Mouse (Mus musculus) limb, embryonic 15.5 days (tissue): ENCODE results near the gene Thsd1. TPM values are rescaled to one million over a fixed set of nuclear protein-coding genes. Genes with fewer than 3 reads are reported as not detected.

Experiments
- ATAC-seq: fragments of 200-750 bp; cut with Nextera tagmentation; 2 replicates; pipeline ENCODE4 v1.8.0; 2017; ENCODE audit warnings: low read depth, moderate TSS enrichment; ENCODE audit not compliant: insufficient number of reproducible peaks, low FRiP score, low TSS enrichment
- H3K27ac ChIP-seq: fragments of 300-500 bp; sonication (generic); 2 replicates; pipeline ENCODE4 v1.5.1; 2015; ENCODE audit warnings: moderate library complexity, mild to moderate bottlenecking, inconsistent platforms
- H3K27me3 ChIP-seq: fragments of 300-500 bp; sonication (generic); 2 replicates; pipeline ENCODE4 v1.6.1; 2015; ENCODE audit warnings: inconsistent platforms
- H3K36me3 ChIP-seq: fragments of 300-500 bp; sonication (generic); 2 replicates; pipeline ENCODE4 v1.6.1; 2015; ENCODE audit warnings: inconsistent platforms
- H3K4me1 ChIP-seq: fragments of 300-500 bp; sonication (generic); 2 replicates; pipeline ENCODE4 v1.6.1; 2015; ENCODE audit warnings: inconsistent platforms
- H3K4me2 ChIP-seq: fragments of 300-500 bp; sonication (generic); 2 replicates; pipeline ENCODE4 v1.6.1; 2015; ENCODE audit warnings: mild to moderate bottlenecking, inconsistent platforms
- H3K4me3 ChIP-seq: fragments of 300-500 bp; sonication (generic); 2 replicates; pipeline ENCODE4 v1.5.1; 2015; ENCODE audit warnings: mild to moderate bottlenecking, inconsistent platforms
- H3K9ac ChIP-seq: fragments of 300-500 bp; sonication (generic); 2 replicates; pipeline ENCODE4 v1.6.1; 2015; ENCODE audit warnings: inconsistent platforms
- H3K9me3 ChIP-seq: fragments of 300-500 bp; sonication (generic); 2 replicates; pipeline ENCODE4 v1.6.1; 2016; ENCODE audit warnings: inconsistent platforms
- WGBS: fragments of 180-500 bp; shearing (Covaris S2); methylation state at CpG from one replicate; pipeline ENCODE4 v1.1.7; 2015; 5-methylcytosine and 5-hydroxymethylcytosine counted together
- polyA plus RNA-seq: library from polyadenylated mRNA; unstranded; fragments of >200 nt; fragmentation: Nextera tagmentation; extraction: Ambion mirVana; gene quantifications from 2 replicates; pipeline ENCODE4 v1.2.1, GENCODE M21; 2015

Gene Thsd1
- polyA plus RNA-seq, 1 experiment from 2014 or later, result 16.1 TPM

DNA sequence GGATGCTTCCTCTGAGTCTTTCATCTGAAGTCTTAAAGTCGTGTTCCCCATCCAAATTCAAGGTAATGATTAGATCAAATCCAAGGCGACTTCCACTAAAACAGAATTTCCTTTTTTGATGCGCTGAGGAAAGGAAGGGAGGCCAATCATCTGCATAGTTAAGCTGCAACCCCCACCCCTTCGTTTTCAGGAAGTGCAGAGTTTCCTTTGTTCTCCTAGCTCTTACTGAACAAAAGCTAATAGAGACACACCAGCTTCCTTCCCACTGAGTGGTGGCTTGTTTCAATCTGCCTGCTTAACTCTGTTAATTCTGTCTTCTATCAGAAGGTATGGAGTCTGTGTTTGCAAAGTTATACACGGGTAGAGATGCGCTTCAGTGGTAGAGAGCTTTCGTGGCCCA, 1.5 kb downstream of the Thsd1 start:
- WGBS, result 46% methylated on average over 7 of the region's 7 CpGs
- Histone ChIP-seq H3K4me2 (no peak overlapping the region), H3K4me1 (0 out of 2 replicates have a peak, but pooled peaks cover 8% of the 10 kb centered on the region), H3K27me3 (no peaks in the 10 kb centered on the region), H3K36me3 (no peaks in the 10 kb centered on the region), H3K4me3 (peak overlapping the region; percentile 52; the same call in 1 of the 2 replicates), H3K9ac (no peak overlapping the region), H3K9me3 (no peaks in the 10 kb centered on the region), H3K27ac (no peak overlapping the region)
- ATAC-seq, result no peak

DNA sequence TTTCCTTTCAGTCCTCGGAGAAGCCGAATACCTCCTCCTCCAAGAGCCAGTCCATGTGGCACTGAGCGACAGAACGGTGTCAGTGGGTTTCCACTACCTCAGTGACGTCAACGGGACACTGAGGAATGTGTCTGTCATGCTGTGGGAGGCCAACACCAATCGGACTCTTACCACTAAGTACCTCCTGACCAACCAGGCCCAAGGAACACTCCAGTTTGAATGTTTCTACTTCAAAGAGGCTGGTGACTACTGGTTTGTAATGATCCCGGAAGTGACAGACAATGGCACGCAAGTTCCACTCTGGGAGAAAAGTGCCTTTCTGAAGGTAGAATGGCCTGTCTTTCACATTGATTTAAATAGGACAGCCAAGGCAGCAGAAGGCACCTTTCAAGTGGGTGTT, 15.9 kb downstream of the Thsd1 start:
- H3K36me3 ChIP-seq, result 0 out of 2 replicates have a peak, but pooled peaks cover 3% of the 10 kb centered on the region
- H3K4me1 ChIP-seq, result no peaks in the 10 kb centered on the region
- no peaks in the 10 kb centered on the region for H3K27me3 ChIP-seq
- no peak for ATAC-seq
- H3K9ac ChIP-seq, result no peak overlapping the region
- WGBS, result 90% methylated on average over 9 of the region's 9 CpGs
- no peak overlapping the region for H3K4me2 ChIP-seq
- H3K27ac ChIP-seq, result no peak overlapping the region
- H3K9me3 ChIP-seq, result no peaks in the 10 kb centered on the region
- no peak overlapping the region for H3K4me3 ChIP-seq

DNA sequence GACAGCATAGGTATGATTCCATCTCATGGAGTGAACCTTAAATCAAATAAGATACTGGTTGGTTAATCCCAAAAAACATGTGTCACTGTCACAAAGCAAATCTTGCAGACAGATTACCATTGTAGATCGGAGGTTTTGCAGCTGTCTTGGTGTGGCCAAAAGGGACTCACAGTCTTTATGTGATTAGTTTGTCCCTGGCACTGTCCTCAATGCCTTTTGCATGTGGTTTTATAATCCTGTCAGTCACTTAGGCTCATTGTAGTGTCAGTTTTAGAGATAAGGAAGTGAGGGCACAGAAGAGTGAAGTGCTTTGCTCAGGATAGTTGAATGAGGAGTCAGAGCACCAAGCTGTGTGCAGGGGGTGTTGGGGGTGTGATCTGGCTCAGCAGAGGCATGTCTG, 18.6 kb downstream of the Thsd1 start:
- Histone ChIP-seq H3K36me3 (0 out of 2 replicates have a peak, but pooled peaks cover 3% of the 10 kb centered on the region), H3K27me3 (no peaks in the 10 kb centered on the region), H3K4me1 (no peaks in the 10 kb centered on the region), H3K9ac (no peak overlapping the region), H3K4me3 (no peak overlapping the region), H3K27ac (no peak overlapping the region), H3K9me3 (no peaks in the 10 kb centered on the region), H3K4me2 (no peak overlapping the region)
- 72% methylated on average over 1 of the region's 1 CpGs for WGBS
- ATAC-seq, result no peak

DNA sequence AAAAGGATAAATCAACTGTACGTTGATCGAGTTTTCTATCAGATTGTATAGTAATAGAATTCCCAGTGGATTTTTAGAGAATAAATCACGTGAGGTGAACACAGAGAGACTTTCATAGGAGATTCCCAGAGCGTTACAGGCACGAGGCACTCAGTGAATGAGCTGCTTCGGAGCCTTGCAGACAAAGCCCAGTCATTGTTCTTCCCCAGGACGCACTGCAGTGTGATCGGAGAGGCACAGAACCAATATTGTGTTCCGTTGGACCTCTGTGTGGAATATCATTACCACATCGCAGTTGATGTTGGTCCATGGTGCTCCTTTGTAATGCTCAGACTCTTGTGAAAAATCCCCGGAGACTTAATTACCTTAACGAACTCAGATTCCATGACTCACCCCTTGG, 20.8 kb downstream of the Thsd1 start:
- H3K4me2 ChIP-seq, result no peak overlapping the region
- ATAC-seq, result no peak
- H3K4me1 ChIP-seq, result no peaks in the 10 kb centered on the region
- H3K9me3 ChIP-seq, result no peaks in the 10 kb centered on the region
- no peak overlapping the region for H3K4me3 ChIP-seq
- 76% methylated on average over 12 of the region's 12 CpGs for WGBS
- no peak overlapping the region for H3K9ac ChIP-seq
- H3K27ac ChIP-seq, result no peak overlapping the region
- 0 out of 2 replicates have a peak, but pooled peaks cover 3% of the 10 kb centered on the region for H3K36me3 ChIP-seq
- no peaks in the 10 kb centered on the region for H3K27me3 ChIP-seq

DNA sequence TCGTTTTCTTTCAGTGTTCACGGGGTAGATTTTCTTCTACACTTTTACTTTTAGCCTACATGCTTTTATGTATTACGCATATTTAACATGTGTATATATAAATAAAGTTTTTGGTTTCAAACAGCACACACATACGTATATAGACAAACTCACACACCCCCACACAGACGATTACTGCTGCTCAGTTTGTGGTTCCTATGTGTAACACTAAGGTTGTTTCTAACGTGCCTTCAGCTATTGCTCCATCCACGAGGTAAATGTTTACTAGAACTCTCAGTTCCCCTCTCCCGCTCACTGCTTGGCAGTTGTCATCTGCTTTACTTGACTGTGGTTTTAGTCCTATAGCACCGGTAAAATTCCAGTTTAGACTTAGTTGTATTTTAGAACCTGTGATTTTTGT, 22.0 kb downstream of the Thsd1 start:
- no peaks in the 10 kb centered on the region for H3K4me1 ChIP-seq
- no peak overlapping the region for H3K4me2 ChIP-seq
- H3K27ac ChIP-seq, result no peak overlapping the region
- WGBS, result 77% methylated on average over 9 of the region's 9 CpGs
- no peaks in the 10 kb centered on the region for H3K36me3 ChIP-seq
- H3K9me3 ChIP-seq, result no peaks in the 10 kb centered on the region
- no peak overlapping the region for H3K4me3 ChIP-seq
- no peak for ATAC-seq
- H3K27me3 ChIP-seq, result no peaks in the 10 kb centered on the region
- H3K9ac ChIP-seq, result no peak overlapping the region

DNA sequence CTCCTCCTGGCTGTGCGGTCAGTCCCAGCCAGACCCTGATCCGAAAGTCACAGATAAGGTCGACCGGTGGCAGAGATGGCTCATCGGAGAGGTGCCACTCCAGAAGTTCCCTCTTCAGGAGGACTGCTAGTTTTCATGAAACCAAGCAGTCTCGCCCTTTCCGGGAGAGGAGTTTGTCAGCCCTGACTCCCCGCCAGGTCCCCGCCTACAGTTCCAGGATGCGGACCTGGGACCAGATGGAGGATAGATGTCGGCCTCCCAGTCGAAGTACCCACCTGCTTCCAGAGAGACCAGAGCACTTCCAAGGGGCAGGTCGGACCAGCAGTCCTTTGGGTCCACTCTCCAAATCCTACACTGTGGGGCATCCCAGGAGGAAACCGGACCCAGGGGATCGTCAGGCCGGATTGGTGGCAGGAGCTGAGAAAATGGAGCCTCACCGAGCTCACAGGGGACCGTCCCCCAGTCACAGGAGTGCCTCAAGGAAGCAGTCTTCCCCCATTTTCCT, 31.9 kb downstream of the Thsd1 start:
- no peak for ATAC-seq
- WGBS, result 87% methylated on average over 18 of the region's 18 CpGs

DNA sequence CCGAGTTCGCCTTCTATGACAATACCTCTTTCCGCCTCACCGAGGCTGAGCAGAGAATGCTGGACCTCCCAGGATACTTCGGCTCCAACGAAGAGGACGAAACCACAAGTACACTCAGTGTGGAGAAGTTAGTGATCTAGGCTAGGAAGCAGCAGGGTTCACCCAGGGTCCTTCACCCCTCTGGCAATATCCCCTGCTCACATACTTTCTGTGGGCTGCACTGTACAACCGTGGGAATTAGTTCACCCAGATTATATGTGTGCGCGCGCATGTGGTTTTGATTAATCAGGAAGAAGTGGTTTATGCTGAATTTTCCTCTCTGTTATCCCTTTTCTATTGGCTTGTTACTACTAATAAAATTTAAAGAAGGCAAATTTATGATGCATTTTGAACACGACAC, 32.4 kb downstream of the Thsd1 start:
- Histone ChIP-seq H3K9ac (no peak overlapping the region), H3K4me2 (no peak overlapping the region), H3K27me3 (no peaks in the 10 kb centered on the region), H3K9me3 (no peaks in the 10 kb centered on the region), H3K36me3 (peaks cover 7% of the 10 kb centered on the region; the same call in 1 of the 2 replicates), H3K27ac (no peak overlapping the region), H3K4me3 (no peak overlapping the region), H3K4me1 (0 out of 2 replicates have a peak, but pooled peaks cover 4% of the 10 kb centered on the region)
- 0 out of 2 replicates have a peak, but pooled peaks have one; percentile 41 for ATAC-seq
- 62% methylated on average over 12 of the region's 12 CpGs for WGBS

More for the DNA sequence above, 31.9 kb downstream of the Thsd1 start:
- Histone ChIP-seq H3K4me3 (no peak overlapping the region), H3K9ac (no peak overlapping the region), H3K27me3 (no peaks in the 10 kb centered on the region), H3K9me3 (no peaks in the 10 kb centered on the region), H3K4me1 (0 out of 2 replicates have a peak, but pooled peaks cover 2% of the 10 kb centered on the region), H3K36me3 (peaks cover 7% of the 10 kb centered on the region; the same call in 1 of the 2 replicates), H3K27ac (no peak overlapping the region), H3K4me2 (no peak overlapping the region)

DNA sequence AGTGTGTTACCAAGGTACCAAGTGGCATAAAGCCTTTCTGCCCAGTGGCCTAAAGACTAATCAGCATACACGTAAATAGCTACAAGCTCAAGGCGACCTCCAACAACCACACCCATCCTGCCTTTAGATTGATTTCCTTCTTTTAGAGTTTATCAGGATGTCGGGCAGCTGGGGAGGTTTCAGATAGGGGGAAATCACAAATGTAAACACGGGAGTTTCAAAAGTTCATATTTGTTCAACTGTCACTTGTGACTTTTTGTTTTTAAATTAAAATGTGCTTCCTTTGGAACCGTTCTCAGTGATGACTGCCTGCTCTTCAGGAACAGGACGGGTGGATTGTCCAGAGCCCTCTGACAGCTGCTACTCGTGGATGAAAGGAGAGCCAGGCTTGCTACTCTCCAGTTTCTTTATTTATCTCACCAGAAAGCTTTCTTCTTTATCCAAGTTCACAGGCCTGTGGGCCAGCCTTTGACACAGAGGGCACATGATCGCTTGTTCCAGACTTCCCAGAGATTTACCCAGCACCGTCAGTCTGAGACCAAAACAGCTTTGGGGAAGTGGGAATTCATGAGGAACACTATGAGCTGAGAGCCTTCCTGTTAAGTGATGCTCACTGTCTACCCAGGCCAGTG, 33.1 kb downstream of the Thsd1 start:
- Histone ChIP-seq H3K4me1 (0 out of 2 replicates have a peak, but pooled peaks cover 5% of the 10 kb centered on the region), H3K9me3 (no peaks in the 10 kb centered on the region), H3K9ac (no peak overlapping the region), H3K36me3 (peaks cover 7% of the 10 kb centered on the region; the same call in 1 of the 2 replicates), H3K4me3 (no peak overlapping the region), H3K27me3 (no peaks in the 10 kb centered on the region), H3K27ac (0 out of 2 replicates have a peak overlapping the region, but pooled peaks have one; percentile 47), H3K4me2 (no peak overlapping the region)
- ATAC-seq, result no peak
- WGBS, result 53% methylated on average over 9 of the region's 9 CpGs

DNA sequence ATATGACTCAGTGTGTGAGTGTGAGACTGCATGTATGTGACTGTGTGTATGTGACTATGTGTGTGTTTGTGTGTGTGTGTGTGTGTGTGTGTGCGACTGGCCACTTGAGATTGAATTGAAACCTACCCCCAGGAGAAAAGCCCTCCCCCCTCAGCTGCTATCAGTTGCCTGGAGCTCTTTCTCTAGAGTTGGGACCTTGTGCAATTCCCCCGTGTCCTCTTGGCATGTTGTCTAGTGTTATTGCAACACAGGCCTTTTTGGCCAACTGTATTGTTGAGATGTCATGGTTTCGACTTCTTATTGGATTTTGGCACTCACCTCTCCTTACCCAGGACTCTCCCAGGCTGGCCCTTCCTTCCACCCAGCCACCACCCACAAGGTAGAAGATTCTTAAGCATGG, 35.2 kb downstream of the Thsd1 start:
- H3K9me3 ChIP-seq, result no peaks in the 10 kb centered on the region
- WGBS, result 78% methylated on average over 3 of the region's 3 CpGs
- H3K9ac ChIP-seq, result no peak overlapping the region
- peaks cover 8% of the 10 kb centered on the region; the same call in 1 of the 2 replicates for H3K4me1 ChIP-seq
- no peak overlapping the region for H3K4me3 ChIP-seq
- H3K27ac ChIP-seq, result no peak overlapping the region
- H3K4me2 ChIP-seq, result no peak overlapping the region
- peaks cover 7% of the 10 kb centered on the region; the same call in 1 of the 2 replicates for H3K36me3 ChIP-seq
- no peaks in the 10 kb centered on the region for H3K27me3 ChIP-seq
- no peak for ATAC-seq

DNA sequence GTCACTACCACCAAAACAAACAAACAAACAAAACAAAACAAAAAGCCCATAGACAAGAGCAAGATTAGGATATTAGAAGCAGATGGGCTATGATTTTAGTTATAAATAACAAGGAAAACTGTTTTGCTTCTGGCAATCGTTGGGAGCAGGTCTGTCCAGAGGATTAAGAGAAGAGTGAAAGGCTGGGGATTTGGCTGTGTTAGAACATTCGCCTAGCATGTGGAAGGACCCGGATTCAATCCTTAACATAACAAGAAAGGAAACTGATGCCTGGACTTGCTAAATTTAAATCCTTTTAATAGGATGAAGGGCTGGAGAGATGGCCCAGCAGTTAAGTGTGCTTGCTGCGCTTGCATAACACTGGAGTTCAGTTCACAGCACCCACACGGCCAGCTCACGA, 37.2 kb downstream of the Thsd1 start:
- peaks cover 8% of the 10 kb centered on the region; the same call in 1 of the 2 replicates for H3K4me1 ChIP-seq
- 66% methylated on average over 6 of the region's 6 CpGs for WGBS
- no peak overlapping the region for H3K9ac ChIP-seq
- H3K9me3 ChIP-seq, result no peaks in the 10 kb centered on the region
- H3K4me3 ChIP-seq, result no peak overlapping the region
- H3K36me3 ChIP-seq, result no peaks in the 10 kb centered on the region
- no peaks in the 10 kb centered on the region for H3K27me3 ChIP-seq
- peak overlapping the region; percentile 34 for H3K27ac ChIP-seq
- H3K4me2 ChIP-seq, result no peak overlapping the region
- ATAC-seq, result no peak

DNA sequence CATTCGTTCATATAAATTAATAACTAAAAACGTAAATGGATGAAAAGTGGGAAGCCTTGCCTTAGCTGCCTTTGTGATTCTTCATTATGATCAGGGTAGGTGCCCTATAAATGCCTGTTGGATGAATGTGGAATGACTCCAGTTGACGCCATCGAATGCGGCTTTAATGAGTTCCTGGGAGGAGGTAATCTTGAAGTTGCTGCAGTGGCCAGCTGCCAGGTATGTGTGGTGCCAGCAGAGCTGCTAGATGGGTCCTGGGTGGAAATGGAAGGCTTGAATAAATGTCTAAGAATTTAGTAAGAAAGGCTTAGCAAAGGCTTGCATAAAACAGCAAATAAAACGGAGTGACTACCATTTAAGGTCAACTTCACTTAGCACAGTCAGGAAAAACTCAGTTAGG, 37.7 kb downstream of the Thsd1 start:
- Histone ChIP-seq H3K9me3 (no peaks in the 10 kb centered on the region), H3K27me3 (no peaks in the 10 kb centered on the region), H3K4me2 (no peak overlapping the region), H3K36me3 (no peaks in the 10 kb centered on the region), H3K4me3 (no peak overlapping the region), H3K27ac (peak overlapping the region; percentile 34), H3K9ac (no peak overlapping the region), H3K4me1 (peaks cover 8% of the 10 kb centered on the region; the same call in 1 of the 2 replicates)
- no peak for ATAC-seq
- 51% methylated on average over 6 of the region's 6 CpGs for WGBS

DNA sequence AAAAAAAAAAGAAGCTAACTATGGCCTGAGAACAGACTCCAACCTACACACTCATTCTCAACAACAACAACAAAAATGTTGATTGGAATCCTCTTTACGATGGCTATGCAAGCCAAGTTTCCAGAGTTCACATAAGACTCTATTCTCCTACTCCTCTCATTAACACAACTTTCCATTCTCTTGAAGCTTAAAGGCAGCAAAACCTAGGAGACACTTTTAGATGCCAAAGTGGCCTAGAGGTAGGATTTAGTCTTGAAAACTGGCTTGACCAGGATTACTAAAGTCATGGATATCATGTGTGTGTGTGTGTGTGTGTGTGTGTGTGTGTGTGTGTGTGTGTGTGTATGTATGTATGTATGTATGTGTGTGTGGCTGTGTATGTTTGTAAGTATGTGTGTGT, 38.1 kb downstream of the Thsd1 start:
- 69% methylated on average over 1 of the region's 1 CpGs for WGBS
- Histone ChIP-seq H3K4me3 (no peak overlapping the region), H3K9me3 (no peaks in the 10 kb centered on the region), H3K27me3 (no peaks in the 10 kb centered on the region), H3K4me2 (no peak overlapping the region), H3K4me1 (peaks cover 8% of the 10 kb centered on the region; the same call in 1 of the 2 replicates), H3K36me3 (no peaks in the 10 kb centered on the region), H3K27ac (no peak overlapping the region; the same call in 1 of the 2 replicates), H3K9ac (no peak overlapping the region)
- no peak for ATAC-seq
